Mouse (Mus musculus) urinary bladder, adult 18-20 months (tissue): ENCODE measurements around the gene Pard3.
A peak's percentile ranks its signal among the peaks of the same experiment; 100 is the strongest.

Experiments used
- DNase-seq, 2 experiments: peaks; one replicate each; pipeline ENCODE4 v3.0.0; 2022; ENCODE audit warnings: low spot score in 2 of 2, mixed read lengths in 2 of 2

The Pard3 gene

DNA sequence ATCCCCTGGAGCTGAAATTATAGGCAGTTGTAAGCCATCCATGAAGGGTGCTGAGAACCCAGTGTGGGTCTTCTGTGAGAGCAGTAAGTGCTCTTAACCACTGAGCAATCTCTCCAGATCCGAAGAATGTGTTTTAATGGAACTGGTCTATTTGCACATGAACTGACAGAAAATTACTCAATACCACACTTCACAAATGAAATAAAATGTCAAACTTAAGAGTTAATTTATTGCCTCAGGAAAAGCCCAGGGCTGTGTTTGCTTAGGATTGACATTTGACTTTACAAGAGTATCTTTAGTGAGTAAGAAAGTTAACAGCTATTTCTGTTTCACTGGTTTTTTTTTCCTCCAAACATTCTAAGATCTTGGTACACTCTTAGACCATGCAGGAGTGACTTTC lies 23.7 kb downstream of the Pard3 start:
- no peak for DNase-seq

GRCm38 (mm10) chr8:127088372-127088771 lies 24.7 kb downstream of the Pard3 start:
- DNase-seq: no peak

DNA sequence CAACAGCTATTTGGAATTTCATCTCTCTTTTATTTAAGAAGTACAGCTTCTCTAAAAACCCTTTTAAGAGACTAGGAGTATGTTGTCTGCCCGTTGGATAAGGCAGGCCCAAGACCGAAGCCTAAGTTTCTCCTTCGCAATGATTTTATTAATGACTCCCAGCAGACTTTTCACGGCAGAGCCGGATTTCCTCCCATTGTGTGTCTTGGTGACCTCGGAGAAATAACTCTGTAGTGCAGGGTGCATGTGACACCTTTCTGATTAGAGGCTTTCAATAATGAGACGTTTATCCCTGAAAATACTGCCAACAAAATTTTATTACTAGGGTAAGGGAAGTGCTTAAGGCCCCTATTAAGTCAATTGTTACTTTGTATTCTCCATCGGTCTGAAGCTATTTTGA lies 25.3 kb downstream of the Pard3 start:
- no peak for DNase-seq

GRCm38 (mm10) chr8:127090435-127090834 lies 26.7 kb downstream of the Pard3 start:
- no peak for DNase-seq

DNA sequence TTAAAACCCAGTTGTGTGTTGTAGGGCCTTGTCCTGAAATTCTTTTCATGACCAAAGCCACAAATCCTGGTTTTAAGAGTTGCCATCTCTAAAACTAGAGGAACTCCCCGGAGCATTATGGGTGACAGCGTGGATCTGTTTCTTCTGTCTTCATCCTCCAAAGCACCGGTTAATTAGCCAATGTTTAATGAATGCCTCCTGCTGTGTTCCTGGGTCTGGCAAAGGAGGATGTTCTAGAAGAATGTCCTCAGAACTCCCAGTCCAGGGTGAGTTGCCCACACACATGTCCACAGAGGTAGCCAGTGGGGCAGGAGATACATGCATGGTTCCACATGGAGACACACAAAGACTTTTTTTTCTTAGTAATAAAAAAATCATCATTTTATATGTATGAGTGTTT lies 28.2 kb downstream of the Pard3 start:
- no peak for DNase-seq

GRCm38 (mm10) chr8:127092383-127093112 lies 28.9 kb downstream of the Pard3 start:
- no peak for DNase-seq

DNA sequence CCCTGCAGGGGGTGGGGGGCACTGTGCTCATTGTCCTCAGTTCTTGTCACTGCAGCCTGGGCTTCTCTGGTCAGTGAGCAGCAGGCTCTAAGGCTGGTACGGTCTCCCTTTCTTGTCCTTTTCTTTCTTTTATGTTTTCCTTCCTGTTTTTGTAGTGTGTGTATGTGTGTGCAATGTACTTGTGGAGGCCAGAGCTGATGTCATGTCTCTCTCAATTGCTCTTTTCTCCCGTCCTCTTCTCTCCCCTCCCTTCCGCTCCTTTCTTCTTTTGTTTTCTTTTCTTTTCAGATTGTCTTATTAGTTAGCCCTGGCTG lies 29.4 kb downstream of the Pard3 start:
- DNase-seq: no peak

GRCm38 (mm10) chr8:127095763-127096162 lies 32.1 kb downstream of the Pard3 start:
- DNase-seq: no peak

- peak in 1 of 2 experiments; percentile 39 for DNase-seq
Observed at GRCm38 (mm10) chr8:127099439-127100090, 35.9 kb downstream of the Pard3 start.

DNA sequence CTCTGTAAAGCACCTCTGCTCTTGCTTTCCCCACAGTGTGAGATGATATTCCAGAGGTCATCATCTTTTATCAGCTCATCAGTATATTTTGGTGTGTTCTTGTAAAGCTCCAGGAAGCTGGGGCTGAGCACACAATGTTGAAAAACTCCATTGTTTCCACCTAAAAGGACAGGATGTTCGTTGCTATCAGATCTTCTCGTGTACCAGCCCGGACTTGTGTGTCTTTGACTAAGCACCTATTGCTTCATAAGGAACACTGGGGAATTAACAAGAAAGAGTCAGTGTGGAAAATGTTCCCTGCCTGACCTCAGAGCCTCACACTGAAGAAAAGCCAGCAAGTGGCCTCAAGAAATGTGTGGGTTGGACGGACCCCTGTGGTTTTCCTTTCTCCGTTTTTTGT lies 39.6 kb downstream of the Pard3 start:
- no peak for DNase-seq

DNA sequence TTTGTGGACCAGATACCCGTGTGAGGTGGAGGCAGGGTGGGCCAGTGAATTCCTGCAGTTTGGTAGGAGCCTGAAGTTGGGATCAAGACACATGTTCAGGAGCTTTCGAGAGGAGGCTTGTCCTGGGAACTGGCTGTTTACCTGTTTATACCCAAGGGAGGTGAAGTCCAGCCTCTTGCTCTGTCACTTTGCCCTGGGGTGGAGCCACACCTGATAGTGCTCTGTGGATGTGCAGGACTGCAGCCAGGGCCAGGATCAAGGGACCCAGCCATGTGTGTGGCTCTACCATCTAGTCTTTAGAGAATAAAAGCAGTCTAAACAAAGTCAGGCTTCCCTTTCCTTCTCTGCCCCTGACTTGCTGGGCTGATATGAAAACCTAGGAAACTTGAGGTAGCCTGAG lies 40.9 kb downstream of the Pard3 start:
- no peak for DNase-seq

DNA sequence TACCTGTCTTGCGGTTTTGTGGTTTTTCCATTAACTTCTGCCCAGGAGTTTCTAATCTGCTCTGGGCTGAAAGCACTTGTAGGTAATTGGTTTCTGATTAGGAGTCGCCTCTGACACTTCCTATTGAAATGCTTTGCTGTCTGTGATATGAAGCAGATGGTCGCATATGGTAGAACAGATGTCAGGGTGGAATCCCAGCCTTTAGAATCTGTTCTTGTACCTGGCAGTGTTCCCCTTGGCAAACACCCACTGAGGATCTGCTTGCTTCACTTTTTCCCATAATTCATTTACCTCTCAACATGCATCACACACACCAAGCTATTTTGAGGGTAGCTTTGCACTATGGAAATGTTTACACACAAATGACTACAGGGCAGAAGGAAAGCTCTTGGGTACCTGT lies 44.2 kb downstream of the Pard3 start:
- DNase-seq: no peak

DNA sequence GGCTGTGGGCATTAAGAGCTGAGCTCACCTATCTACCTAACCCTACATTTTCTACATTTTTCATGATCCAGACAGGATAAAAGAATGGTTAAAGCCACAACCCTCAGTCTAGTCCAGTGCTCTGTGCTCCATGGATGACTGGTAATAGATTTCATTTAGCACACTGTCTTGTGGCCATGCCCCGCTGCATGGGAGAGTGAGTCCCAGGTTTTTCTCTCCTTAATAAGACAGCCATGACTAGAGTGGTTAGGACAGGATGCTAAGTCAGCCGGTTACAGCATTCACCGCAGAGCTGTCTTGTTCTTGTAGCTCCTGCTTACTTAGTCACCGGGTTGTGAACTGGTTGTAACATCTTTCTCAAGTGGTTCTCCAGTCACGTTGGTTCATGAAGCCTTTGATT lies 49.5 kb downstream of the Pard3 start:
- DNase-seq: no peak

DNA sequence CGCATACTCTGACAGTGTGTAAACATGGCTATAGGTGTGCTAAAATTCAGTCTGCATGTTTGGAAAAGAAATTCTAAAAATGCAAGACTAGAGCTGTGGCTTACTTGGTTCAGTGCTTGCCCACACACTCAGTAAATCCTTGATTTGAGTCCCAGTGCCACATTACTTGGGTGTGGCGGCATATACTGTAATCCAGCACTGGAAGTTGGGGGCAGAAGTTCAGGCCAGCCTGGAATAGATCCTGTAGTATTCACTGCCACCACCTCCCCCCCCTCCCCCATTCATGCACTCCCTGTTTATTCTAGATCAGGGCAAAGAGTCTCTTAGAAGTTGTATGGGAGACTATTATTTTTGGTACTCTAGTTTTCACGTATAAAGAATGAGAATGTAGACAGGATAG lies 52.1 kb downstream of the Pard3 start:
- no peak for DNase-seq

DNA sequence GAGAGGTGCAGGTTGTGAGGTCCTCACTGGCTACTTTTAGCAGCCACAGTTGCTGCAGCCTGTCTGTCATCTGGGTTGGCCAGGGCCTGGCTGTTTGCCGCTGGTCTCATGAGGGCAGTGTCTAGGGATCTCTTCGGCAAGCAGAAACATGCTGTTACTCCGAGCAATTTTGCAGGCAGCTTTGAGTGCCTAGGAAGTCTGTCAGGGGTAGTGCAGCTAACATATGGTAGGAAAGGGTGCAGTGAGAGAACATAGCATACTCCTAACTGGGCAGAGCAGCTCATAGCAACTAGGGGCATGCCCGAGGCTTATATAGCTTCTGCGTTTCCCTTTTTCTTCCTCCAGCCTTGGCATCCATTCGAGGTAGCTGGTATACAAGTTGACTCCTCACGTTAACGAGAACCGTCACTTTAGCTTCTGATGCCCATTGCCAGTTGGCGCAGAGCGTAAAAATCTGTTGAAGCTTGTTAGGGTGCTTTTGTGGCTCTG lies 54.7 kb downstream of the Pard3 start:
- DNase-seq: no peak

GRCm38 (mm10) chr8:127123391-127123790 lies 59.7 kb downstream of the Pard3 start:
- no peak for DNase-seq

GRCm38 (mm10) chr8:127124795-127125194 lies 61.1 kb downstream of the Pard3 start:
- DNase-seq: no peak

DNA sequence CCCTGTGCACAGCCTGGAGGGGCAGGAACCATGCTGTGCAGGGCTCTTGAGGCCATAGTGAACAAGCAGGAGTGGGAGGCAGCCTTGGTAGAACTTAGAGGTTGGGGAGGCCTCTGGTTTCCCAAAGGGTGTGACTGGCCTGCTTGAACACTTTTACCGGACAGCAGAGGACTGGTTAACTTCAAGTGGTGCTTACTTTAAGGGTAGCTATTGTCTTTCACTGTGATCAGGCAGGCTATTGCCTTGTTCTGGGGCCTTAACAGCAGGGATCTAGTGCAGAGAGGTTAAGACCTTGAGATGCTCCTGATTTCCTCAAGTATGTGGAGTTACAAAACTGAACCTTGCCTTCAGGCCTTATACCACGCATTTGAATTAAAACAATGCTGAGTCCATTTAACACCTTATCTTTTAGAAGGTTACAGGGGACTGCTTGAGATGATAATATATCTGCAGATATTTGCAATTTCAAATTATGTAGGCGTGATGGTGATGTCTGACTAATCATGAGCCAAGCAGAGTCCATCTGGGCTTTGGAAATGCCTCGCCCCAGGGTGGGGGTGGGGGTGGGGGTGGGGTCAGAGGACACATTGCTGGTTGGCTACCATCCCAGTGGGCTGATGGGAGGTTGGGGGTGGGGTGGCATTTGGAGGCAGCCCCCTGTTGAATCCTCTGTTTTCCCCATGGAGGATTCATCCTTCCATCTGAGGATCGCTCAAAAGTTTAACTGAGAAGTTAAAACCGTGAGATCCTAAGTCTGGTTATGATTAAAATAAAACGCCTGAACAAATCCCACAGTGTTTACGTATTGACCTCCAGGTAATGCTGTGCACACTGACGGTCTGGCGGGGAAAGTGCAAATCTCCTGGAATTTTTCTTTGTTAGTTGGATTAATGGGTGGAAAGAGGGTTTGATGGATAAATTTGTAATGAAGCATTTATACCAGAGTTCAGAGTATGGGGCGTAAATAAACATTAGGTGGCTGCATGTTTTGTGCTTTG lies 62.3 kb downstream of the Pard3 start:
- no peak for DNase-seq

DNA sequence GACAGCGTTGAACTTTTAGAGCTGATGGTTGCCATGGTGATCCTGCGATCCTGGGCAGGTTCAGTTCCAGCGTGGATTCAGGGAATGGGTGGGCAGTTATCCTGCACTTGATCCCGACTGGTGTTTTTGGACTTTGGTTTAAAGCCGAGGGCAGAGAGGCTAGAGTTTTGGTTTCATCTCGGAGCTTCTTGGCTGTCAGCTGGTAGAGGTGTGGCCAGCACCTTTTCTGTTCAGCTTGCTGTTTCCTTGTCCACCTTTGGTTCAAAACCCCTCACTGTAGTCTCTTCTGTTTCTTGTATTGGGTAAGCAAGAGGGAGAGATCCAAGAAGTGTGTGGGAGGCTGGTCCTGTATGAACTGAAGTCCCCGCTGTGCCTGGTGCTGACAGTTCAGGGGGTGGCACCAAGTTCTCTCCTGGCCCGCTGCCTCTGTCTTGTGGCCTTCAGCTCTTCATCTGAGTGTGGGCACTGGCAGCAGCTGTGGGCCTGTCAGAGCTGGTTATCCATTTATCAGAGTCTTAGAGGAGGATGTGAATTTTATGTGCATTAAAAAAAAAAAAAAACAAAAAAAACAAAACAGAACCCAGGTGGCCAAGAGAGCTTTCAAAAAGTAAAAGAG lies 65.2 kb downstream of the Pard3 start:
- no peak for DNase-seq

- no peak for DNase-seq
Observed at GRCm38 (mm10) chr8:127134327-127134726, 70.6 kb downstream of the Pard3 start.

GRCm38 (mm10) chr8:127136201-127136600 lies 72.5 kb downstream of the Pard3 start:
- DNase-seq: no peak

DNA sequence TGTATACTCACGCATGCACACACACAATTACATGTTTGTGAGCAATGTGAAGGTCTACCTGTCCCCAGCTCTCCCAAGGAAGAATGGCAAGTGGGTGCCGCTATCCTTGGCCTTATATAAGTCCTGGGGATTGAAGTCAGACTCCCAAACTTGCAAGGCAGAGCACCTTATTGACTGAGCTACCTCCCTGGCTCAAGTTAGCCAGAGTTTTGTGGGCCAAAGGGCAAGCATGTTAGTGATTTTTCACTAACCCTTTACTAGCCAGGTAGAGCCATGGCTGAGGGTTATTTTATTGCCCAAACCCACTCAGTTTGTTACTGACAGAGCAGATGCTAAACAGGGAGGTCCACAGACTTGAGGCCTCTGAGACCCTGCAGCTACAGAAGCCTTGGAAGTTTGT lies 73.1 kb downstream of the Pard3 start:
- DNase-seq: no peak
